Mouse (Mus musculus) midbrain, embryonic 15.5 days (tissue): ENCODE data around the gene Garnl3. TPM values are rescaled to one million over a fixed set of nuclear protein-coding genes. Genes with fewer than 3 reads are reported as not detected.

Experiments used
- ATAC-seq: fragments of 200-750 bp; cut with Nextera tagmentation; replicated peaks from 2 replicates; pipeline ENCODE4 v1.8.0; 2017; ENCODE audit warnings: moderate TSS enrichment
- H3K27ac ChIP-seq: fragments of 300-500 bp; sonication (generic); 2 replicates; pipeline ENCODE4 v1.5.1; 2015; ENCODE audit warnings: mild to moderate bottlenecking, inconsistent platforms
- H3K27me3 ChIP-seq: fragments of 300-500 bp; sonication (generic); replicated peaks from 2 replicates; pipeline ENCODE4 v1.6.1; 2015; ENCODE audit warnings: inconsistent platforms
- H3K36me3 ChIP-seq: fragments of 300-500 bp; sonication (generic); replicated peaks from 2 replicates; pipeline ENCODE4 v1.6.1; 2015; ENCODE audit warnings: inconsistent platforms
- H3K4me1 ChIP-seq: fragments of 300-500 bp; sonication (generic); 2 replicates; pipeline ENCODE4 v1.6.1; 2015; ENCODE audit warnings: inconsistent platforms
- H3K4me2 ChIP-seq: fragments of 300-500 bp; sonication (generic); 2 replicates; pipeline ENCODE4 v1.6.1; 2015; ENCODE audit warnings: inconsistent platforms, mild to moderate bottlenecking, moderate library complexity
- H3K4me3 ChIP-seq: fragments of 300-500 bp; sonication (generic); 2 replicates; pipeline ENCODE4 v1.5.1; 2015; ENCODE audit warnings: mild to moderate bottlenecking, inconsistent platforms
- H3K9ac ChIP-seq: fragments of 300-500 bp; sonication (generic); 2 replicates; pipeline ENCODE4 v1.6.1; 2015; ENCODE audit warnings: mild to moderate bottlenecking, inconsistent platforms
- H3K9me3 ChIP-seq: fragments of 300-500 bp; sonication (generic); 2 replicates; pipeline ENCODE4 v1.6.1; 2016; ENCODE audit warnings: inconsistent platforms
- WGBS: fragments of 180-500 bp; shearing (Covaris S2); methylation state at CpG from one replicate; pipeline ENCODE4 v1.1.7; 2015; ENCODE audit warnings: mixed read lengths; 5-methylcytosine and 5-hydroxymethylcytosine counted together
- polyA plus RNA-seq: library from polyadenylated mRNA; unstranded; fragments of >200 nt; fragmentation: Nextera tagmentation; extraction: Ambion mirVana; gene quantifications from 2 replicates; pipeline ENCODE4 v1.2.1, GENCODE M21; 2015

Garnl3 gene
- polyA plus RNA-seq, 1 experiment from 2014 or later: 61.1 TPM

- H3K9ac ChIP-seq: no peak overlapping the region
- H3K9me3 ChIP-seq: no peaks in the 10 kb centered on the region
- no peak overlapping the region for H3K4me3 ChIP-seq
- no peaks in the 10 kb centered on the region for H3K27me3 ChIP-seq
- H3K4me1 ChIP-seq: peaks cover 8% of the 10 kb centered on the region; the same call in 1 of the 2 replicates
- no peak overlapping the region for H3K4me2 ChIP-seq
- 36% methylated on average over 2 of the region's 2 CpGs for WGBS
- no peak for ATAC-seq
- no peak overlapping the region for H3K27ac ChIP-seq
- no peaks in the 10 kb centered on the region for H3K36me3 ChIP-seq
Measured at GRCm38 (mm10) chr2:33074931-33075330, 56.5 kb downstream of the Garnl3 start.

GRCm38 (mm10) chr2:33074188-33074587, 57.3 kb downstream of the Garnl3 start:
- Histone ChIP-seq H3K4me2 (no peak overlapping the region), H3K27ac (no peak overlapping the region), H3K9ac (no peak overlapping the region), H3K36me3 (no peaks in the 10 kb centered on the region), H3K4me1 (peaks cover 8% of the 10 kb centered on the region; the same call in 1 of the 2 replicates), H3K27me3 (no peaks in the 10 kb centered on the region), H3K9me3 (no peaks in the 10 kb centered on the region), H3K4me3 (no peak overlapping the region)
- ATAC-seq: no peak
- WGBS: 75% methylated on average over 3 of the region's 3 CpGs

- no peak for ATAC-seq
- WGBS: 77% methylated on average over 2 of the region's 2 CpGs
- H3K36me3 ChIP-seq: no peaks in the 10 kb centered on the region
Measured at GRCm38 (mm10) chr2:33072333-33072732, 59.1 kb downstream of the Garnl3 start.

DNA sequence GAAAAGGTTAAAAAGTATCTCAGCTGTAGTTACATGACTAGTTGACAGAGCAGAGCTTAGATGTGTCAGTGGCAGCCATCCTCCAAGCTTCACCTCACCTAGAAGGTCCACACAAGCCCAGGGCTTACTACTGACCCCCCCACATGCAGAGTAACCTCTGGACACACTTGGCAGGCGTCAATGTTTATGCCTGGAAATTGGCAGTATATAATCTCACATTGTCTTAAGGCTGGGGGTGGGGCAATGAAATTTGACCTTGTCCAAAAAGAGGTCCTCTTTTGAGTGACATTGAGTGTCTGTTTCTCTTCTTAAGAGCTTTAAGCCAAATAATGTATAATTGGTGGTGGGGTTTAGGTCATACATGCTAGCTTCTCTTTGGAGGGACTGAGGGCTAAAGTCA, 65.8 kb downstream of the Garnl3 start:
- Histone ChIP-seq H3K9ac (no peak overlapping the region), H3K27ac (no peak overlapping the region), H3K27me3 (no peaks in the 10 kb centered on the region), H3K4me1 (no peaks in the 10 kb centered on the region), H3K36me3 (no peaks in the 10 kb centered on the region), H3K4me3 (no peak overlapping the region), H3K4me2 (no peak overlapping the region), H3K9me3 (no peaks in the 10 kb centered on the region)
- no peak for ATAC-seq
- WGBS: 81% methylated on average over 1 of the region's 1 CpGs

More at GRCm38 (mm10) chr2:33072333-33072732, 59.1 kb downstream of the Garnl3 start:
- no peak overlapping the region for H3K4me3 ChIP-seq
- no peaks in the 10 kb centered on the region for H3K27me3 ChIP-seq
- no peak overlapping the region for H3K27ac ChIP-seq
- no peak overlapping the region for H3K9ac ChIP-seq
- H3K4me2 ChIP-seq: no peak overlapping the region
- peaks cover 8% of the 10 kb centered on the region; the same call in 1 of the 2 replicates for H3K4me1 ChIP-seq
- no peaks in the 10 kb centered on the region for H3K9me3 ChIP-seq

DNA sequence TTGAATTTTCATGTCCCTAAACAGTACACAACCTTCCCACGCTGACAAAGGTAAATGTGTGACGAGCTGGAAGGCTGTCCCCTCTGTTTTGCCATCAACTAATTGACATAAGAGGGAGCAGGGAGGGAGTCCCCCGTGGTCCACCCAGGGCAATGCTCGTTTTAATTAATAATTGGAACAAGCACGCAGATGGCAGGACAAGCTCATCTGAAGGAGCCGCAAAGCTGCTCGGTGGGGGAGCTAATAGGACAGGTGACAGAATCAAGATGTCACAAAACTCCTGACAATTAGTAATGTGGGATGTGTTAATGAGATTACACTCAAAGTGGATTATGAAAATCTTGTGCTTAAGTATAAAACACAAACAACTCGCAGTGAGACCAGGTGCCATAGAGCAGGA, 68.7 kb downstream of the Garnl3 start:
- H3K9me3 ChIP-seq: no peaks in the 10 kb centered on the region
- no peaks in the 10 kb centered on the region for H3K27me3 ChIP-seq
- no peaks in the 10 kb centered on the region for H3K36me3 ChIP-seq
- H3K4me3 ChIP-seq: no peak overlapping the region
- no peaks in the 10 kb centered on the region for H3K4me1 ChIP-seq
- ATAC-seq: no peak
- H3K4me2 ChIP-seq: no peak overlapping the region
- H3K9ac ChIP-seq: no peak overlapping the region
- no peak overlapping the region for H3K27ac ChIP-seq
- WGBS: 20% methylated on average over 8 of the region's 8 CpGs

- Histone ChIP-seq H3K27ac (no peak overlapping the region), H3K4me2 (no peak overlapping the region), H3K4me3 (no peak overlapping the region), H3K9ac (no peak overlapping the region), H3K27me3 (no peaks in the 10 kb centered on the region), H3K9me3 (no peaks in the 10 kb centered on the region), H3K36me3 (no peaks in the 10 kb centered on the region), H3K4me1 (no peaks in the 10 kb centered on the region)
- 91% methylated on average over 5 of the region's 5 CpGs for WGBS
- ATAC-seq: no peak
Measured at GRCm38 (mm10) chr2:33058926-33059325, 72.5 kb downstream of the Garnl3 start.

- H3K9ac ChIP-seq: no peak overlapping the region
Measured at GRCm38 (mm10) chr2:33057514-33057913, 73.9 kb downstream of the Garnl3 start.

DNA sequence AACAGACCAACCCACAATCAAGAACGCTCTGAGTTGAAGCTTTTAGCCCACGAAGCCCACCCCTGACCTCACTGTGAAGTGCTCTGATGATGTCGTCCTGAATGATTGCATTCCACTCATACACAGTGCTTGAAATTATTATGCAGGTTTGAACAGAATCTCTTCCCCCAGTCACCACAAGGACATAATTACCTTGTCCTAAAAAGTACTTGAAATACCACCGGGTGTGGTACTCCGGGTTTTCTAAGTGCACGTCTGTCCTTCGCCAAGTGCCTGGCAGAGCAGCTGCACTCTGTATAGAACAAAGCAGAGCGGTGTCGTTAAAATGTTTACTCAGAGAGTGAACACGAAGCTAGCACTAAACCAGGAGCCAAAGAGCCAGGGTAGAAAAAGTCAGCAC, 77.5 kb downstream of the Garnl3 start:
- no peaks in the 10 kb centered on the region for H3K36me3 ChIP-seq
- H3K27me3 ChIP-seq: no peaks in the 10 kb centered on the region
- no peak overlapping the region for H3K4me2 ChIP-seq
- no peak overlapping the region for H3K27ac ChIP-seq
- H3K4me3 ChIP-seq: no peak overlapping the region
- WGBS: 74% methylated on average over 10 of the region's 10 CpGs
- ATAC-seq: no peak
- H3K4me1 ChIP-seq: no peaks in the 10 kb centered on the region
- no peaks in the 10 kb centered on the region for H3K9me3 ChIP-seq
- H3K9ac ChIP-seq: no peak overlapping the region

More at GRCm38 (mm10) chr2:33057514-33057913, 73.9 kb downstream of the Garnl3 start:
- Histone ChIP-seq H3K4me1 (no peaks in the 10 kb centered on the region), H3K36me3 (no peaks in the 10 kb centered on the region), H3K27me3 (no peaks in the 10 kb centered on the region), H3K27ac (no peak overlapping the region), H3K4me2 (no peak overlapping the region), H3K4me3 (no peak overlapping the region), H3K9me3 (no peaks in the 10 kb centered on the region)
- ATAC-seq: no peak
- WGBS: 90% methylated on average over 7 of the region's 7 CpGs

DNA sequence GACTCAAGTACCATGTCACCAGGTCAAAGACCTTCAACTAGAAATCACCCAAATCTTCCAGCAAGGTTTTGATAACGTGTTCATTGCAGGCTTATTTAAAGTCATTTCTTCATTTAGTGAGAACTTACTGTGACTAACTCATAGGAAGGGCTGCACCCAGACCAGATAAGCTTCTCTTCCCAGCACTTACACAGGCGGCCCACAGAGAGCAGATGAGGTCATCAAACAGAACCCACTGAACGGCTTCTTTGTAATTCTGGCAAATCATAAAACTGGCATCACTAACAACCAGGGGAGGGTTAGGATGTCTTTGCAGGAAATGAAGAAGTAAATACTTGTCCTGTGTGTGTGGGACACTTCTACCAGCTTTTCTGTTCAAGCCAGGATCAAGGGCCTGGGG, 84.1 kb downstream of the Garnl3 start:
- Histone ChIP-seq H3K4me1 (no peaks in the 10 kb centered on the region), H3K27ac (no peak overlapping the region), H3K9me3 (no peaks in the 10 kb centered on the region), H3K4me2 (no peak overlapping the region), H3K27me3 (no peaks in the 10 kb centered on the region), H3K4me3 (no peak overlapping the region), H3K9ac (no peak overlapping the region), H3K36me3 (no peaks in the 10 kb centered on the region; the same call in 1 of the 2 replicates)
- ATAC-seq: no peak
- WGBS: 61% methylated on average over 3 of the region's 3 CpGs

GRCm38 (mm10) chr2:33046919-33047318, 84.5 kb downstream of the Garnl3 start:
- no peak overlapping the region for H3K4me2 ChIP-seq
- no peaks in the 10 kb centered on the region; the same call in 1 of the 2 replicates for H3K36me3 ChIP-seq
- no peaks in the 10 kb centered on the region for H3K4me1 ChIP-seq
- ATAC-seq: no peak
- no peak overlapping the region for H3K4me3 ChIP-seq
- H3K27ac ChIP-seq: no peak overlapping the region
- no peak overlapping the region for H3K9ac ChIP-seq
- 58% methylated on average over 5 of the region's 5 CpGs for WGBS
- H3K9me3 ChIP-seq: no peaks in the 10 kb centered on the region
- no peaks in the 10 kb centered on the region for H3K27me3 ChIP-seq

GRCm38 (mm10) chr2:33045899-33046298, 85.6 kb downstream of the Garnl3 start:
- no peak overlapping the region for H3K9ac ChIP-seq

DNA sequence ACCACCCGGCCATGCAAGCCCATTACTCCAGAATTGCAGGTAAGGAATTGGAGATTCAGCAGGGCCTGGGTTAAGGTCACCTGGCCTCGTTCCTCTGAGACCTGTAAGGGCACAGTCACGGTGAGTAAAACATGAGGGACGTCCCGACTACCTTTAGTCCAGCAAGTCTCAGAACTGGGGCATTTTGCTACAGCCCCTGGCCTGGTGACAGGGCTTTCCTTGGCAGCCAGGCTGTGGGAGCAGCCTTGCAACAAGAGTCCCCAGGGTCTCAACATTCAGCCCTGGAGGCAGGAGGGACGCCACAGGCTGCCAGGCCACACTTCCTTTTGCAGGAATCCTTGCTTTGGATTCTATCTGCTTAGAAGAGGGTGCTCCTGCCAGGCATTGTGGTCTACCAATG, 88.7 kb downstream of the Garnl3 start:
- Histone ChIP-seq H3K27me3 (no peaks in the 10 kb centered on the region), H3K4me1 (no peaks in the 10 kb centered on the region), H3K9me3 (no peaks in the 10 kb centered on the region), H3K4me2 (no peak overlapping the region), H3K27ac (no peak overlapping the region), H3K36me3 (no peaks in the 10 kb centered on the region; the same call in 1 of the 2 replicates), H3K4me3 (no peak overlapping the region), H3K9ac (no peak overlapping the region)
- WGBS: 74% methylated on average over 6 of the region's 6 CpGs
- ATAC-seq: no peak

More at GRCm38 (mm10) chr2:33045899-33046298, 85.6 kb downstream of the Garnl3 start:
- ATAC-seq: no peak
- 72% methylated on average over 3 of the region's 3 CpGs for WGBS
- Histone ChIP-seq H3K4me3 (no peak overlapping the region), H3K36me3 (no peaks in the 10 kb centered on the region; the same call in 1 of the 2 replicates), H3K4me1 (no peaks in the 10 kb centered on the region), H3K9me3 (no peaks in the 10 kb centered on the region), H3K4me2 (no peak overlapping the region), H3K27me3 (no peaks in the 10 kb centered on the region), H3K27ac (no peak overlapping the region)

DNA sequence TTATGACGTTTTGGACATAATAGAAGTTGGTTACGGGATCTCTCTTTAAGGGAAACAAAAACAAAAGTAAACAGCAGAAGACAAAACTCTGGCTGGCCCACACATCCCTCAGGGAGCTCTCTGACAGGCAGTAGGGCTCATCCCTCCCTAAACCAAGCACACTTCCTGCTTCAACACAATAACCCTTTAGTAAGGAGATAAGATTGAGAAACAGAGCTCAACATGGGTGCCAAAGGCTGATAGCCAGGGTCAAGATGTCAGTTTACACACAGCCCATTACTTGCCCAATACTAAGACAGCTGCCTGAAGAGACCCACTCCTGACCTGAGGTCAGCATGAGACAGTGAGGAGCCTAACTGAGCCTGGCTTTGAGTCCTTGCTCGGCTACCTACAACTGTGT, 89.9 kb downstream of the Garnl3 start:
- H3K9me3 ChIP-seq: no peaks in the 10 kb centered on the region
- H3K9ac ChIP-seq: no peak overlapping the region
- 77% methylated on average over 3 of the region's 3 CpGs for WGBS
- no peak overlapping the region for H3K4me2 ChIP-seq
- no peak for ATAC-seq
- no peak overlapping the region for H3K27ac ChIP-seq
- H3K27me3 ChIP-seq: no peaks in the 10 kb centered on the region
- no peaks in the 10 kb centered on the region for H3K36me3 ChIP-seq
- H3K4me3 ChIP-seq: no peak overlapping the region
- no peaks in the 10 kb centered on the region for H3K4me1 ChIP-seq
